Mouse (Mus musculus): ENCODE data around the gene Cdc42ep1.

The Cdc42ep1 gene

DNA sequence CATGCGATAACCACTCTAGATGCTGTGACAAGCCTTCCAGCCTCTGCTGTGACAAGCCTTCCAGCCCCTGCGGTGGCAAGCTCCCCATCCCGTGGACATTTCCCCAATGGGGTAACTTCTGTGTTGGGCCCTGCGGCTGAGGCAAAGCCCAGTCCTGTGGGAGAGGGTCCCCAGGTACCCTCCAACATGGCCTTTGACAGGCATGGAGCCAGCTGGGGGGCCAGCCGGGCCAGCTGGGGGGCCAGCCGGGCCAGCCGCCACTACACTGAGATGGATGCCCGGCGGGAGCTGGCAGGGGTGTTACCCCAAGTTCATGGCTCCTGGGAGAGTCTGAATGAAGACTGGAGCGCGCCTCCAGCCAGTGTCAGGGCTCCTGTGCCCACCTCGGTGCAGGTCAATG lies 7.1 kb downstream of the Cdc42ep1 start:
- DNase-seq (ENCODE audit: low spot score): no peak

DNA sequence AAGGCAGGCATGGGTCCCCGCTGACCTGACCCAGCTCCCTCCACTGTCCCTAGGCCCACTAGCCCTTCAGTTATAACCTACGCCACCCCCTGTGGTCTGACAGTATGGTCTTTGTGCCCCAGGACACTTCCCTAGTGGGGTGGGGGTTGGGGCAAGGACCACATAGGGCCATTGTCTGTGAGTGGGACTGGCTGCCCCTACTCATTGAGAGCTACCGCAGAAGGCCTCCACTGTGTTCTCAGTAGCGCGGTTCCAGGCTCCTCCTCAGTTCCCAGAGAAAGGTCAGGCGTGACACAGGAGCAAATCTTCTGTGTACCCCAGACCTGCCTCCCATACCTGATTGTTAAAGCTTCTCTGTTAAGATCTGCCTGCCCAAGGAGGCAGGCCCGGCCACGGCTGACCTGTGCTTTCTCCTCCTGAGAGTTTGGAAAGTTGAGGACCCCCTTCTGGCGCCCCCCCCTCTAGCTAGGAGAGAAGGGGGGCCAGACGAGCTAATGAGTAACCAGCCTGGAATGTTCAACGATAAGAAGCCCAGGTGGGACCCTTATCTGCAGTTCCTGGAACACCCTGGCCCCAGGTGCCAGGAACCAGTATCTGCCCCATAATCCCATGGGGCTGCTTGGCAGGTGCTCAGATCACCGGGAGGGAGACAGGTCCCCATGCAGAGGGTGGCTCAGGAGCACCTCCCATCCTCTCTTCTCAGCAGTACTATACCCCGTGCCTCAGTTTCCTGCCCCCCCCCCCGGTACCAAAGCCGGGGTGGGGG lies 7.8 kb downstream of the Cdc42ep1 start:
- DNase-seq (ENCODE audit: low spot score): peak; percentile 71

DNA sequence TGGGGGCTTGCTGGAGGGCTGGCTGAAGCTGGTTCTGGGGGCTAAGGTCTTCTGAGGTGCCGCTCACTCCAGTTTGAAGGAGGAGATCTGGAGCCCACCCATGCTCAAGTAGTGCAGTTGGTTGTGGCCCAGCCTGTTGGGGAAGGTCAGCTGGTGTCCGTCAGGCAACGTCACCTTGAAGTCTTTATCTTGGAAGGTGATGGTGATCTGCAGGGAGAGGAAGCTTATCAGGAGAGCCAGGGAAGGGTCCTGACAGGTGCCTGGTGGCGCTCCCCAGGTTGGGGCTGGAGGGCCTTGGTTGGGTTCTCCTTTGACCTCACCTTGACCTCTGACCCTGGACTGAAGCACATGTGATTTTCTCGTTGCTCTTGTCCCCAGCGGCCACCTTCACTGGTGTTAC lies 8.5 kb downstream of the Cdc42ep1 start:
- DNase-seq (ENCODE audit: low spot score): no peak

DNA sequence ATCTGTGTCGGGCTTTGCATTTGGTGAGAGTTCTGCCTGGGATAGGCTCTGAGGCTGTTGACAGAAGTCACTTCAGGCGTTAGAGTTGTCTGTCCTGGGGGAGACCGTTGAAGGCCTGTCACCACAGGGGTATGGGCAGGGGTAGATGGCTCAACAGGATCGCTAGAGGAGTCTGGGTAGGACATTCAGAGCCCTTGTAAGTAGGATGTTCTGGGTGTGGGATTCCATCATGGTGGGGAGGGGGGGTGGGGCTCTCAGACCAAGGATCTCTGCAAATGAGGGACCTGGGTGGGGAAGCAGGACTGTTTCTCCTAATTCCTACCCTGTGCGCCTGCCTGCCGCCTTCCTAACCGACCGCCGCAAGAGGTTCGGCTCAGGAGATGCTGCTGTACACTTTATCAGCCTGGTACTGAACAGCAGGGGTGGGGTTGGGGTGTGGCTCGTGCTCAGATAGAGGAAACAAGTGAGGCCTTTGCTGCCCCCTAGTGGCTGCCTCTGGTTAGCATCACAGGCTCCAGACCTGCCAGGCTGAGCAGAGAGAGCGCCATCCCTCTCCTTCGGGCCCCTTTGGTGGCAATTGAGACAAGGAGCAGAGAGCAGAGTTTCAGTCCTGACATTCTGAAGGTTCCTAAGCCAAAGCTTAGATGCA lies 9.2 kb downstream of the Cdc42ep1 start:
- DNase-seq (ENCODE audit: low spot score): peak; percentile 96

DNA sequence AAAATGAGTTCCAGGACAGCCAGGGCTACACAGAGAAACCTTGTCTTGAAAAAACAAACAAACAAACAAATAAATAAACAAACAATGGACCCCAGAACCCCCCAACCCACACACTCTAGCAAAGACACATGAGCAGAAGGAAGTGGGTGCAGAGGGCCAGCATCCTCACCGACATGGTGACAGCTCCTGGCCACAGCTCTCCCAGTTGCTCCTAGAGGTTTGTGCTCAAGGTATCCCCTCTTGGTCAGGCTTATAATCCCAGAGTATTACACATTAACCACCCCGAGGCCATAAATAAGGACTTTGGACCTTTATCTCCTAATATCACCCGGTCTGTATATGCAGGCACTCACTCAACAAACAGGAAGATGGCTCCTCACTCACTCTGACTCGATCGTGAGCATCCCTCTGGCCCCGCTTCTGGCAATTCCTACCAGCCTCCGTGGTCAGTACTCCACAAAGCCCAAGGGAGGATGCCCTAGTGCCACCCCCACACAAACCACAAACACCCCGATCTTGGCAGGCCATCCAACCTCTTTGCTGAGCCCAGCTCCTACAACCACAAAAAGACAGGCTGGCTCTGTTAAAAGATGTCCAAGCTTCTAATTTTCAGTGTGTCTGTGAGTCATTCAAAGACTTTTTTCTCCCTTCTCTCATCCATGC lies 13.0 kb downstream of the Cdc42ep1 start, which contains the start of gene Lgals2:
TSS of gene Lgals2 (minus strand) at position 227 of the 663 bp plus-strand sequence.
- DNase-seq (ENCODE audit: low spot score): no peak

DNA sequence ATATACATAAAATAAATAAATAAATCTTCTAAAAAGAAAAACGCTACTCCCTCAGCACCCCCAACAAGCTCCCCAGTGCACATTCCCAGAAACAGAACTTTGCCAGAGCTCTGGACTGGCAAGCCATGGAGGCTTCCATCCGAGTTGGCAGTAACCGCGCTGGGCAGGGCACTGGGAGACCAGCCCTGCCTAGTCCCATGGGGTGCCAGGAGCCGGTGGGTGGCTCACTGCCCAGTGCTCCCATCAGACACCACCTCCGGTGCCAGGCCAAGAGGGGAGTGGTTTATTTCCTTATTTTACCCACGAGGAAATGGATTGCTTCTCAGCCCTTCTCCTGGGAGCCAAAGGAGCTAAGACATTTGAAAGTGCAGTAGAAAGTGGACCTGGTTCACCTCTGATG lies 14.6 kb downstream of the Cdc42ep1 start:
- peak; percentile 71 for DNase-seq (ENCODE audit: low spot score)

DNA sequence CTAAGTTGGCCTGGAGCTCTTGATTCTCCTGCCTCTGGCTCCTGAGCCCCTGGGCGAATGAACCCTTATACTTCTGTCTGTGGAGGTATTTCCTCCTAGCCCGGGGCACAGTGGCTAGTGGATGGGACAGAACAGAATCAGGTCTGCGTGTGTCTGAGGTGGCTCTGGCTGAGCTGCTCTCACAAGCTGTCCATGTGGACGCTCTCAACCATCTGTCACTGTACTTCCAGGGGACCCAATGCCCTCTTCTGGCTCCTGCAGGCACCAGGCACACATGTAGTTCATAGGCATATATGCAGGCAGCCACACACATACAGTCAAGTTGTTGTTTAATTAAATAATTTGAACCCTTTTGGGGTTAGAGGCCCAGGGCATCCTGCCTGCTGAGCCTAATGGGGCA lies 16.9 kb downstream of the Cdc42ep1 start:
- DNase-seq (ENCODE audit: low spot score): no peak

DNA sequence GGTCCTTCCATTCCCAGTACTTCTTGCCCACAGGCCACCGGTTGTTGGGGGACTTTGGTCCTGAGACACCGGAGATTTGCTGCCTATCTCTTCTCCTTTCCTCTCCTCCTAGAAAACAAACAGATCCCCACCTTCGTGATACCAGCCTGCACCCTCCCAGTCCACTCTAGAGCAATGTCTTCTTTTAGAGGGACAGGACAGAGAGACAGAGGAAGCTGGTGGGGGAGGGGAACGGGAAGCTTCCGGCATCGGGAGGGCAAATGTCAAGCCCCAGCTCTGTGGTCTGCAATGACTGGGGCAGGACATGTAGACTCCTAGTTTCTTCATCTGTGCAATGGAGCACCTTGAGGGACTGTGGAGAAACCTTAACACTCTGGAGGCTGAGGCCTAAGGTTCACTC lies 17.3 kb downstream of the Cdc42ep1 start:
- no peak for DNase-seq (ENCODE audit: low spot score)

DNA sequence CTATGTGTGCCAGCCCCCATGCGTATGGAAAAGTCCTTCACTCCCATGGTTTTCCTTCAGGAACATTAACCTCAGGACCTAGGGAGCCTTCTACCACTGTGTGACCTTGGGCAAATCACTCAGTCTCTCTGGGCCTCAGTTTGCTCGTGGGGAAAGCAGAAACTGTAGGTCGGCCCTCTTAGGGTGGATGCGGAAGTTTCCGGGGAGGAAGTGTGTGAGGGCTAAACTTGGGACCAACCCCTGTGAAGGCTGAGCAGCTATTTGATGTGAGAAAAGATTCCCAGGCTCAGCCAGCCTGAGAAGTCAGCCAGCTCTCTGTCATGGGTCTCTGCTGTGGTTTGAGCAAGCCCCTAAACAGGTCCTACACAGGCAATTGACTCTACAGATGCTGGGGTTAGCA lies 19.9 kb downstream of the Cdc42ep1 start:
- DNase-seq (ENCODE audit: low spot score): no peak

DNA sequence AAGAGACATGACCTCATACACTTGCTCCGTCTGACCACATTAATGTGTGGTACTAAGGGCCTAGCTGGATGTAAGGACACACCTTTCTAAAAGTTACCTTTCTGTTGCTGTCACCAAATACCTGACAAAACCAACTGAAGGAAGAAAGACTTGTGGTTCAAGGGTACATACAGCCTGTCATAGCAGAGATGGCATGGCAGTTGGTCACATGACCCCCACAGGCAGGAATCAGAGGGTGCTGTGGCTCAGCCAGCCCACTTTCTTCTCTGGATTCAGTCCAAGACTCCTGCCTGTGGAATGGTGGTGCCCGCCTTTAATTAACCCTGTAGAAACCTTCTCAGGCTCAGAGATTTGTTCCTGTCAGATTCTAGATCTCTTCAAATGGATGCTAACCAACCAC lies 20.7 kb downstream of the Cdc42ep1 start:
- no peak for DNase-seq (ENCODE audit: low spot score)

DNA sequence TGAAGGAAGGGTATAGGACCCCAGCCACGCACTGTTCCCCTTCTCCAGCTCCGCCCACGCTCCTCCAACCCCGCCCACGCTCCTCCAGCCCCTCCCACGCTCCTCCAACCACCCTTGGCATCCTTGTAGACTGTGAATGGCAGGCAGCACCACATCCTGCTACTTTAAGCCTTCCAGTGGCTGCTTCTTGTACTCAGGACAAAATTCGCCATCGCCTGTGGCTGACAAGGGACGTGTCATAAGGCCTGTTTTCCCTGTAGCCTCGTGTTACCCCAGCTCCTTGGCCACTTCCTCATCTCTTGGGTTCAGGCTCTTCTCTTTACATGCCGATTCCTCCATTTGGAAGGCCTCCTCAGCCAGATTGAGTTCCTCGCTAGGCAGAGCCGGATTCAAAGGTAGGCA lies 21.4 kb downstream of the Cdc42ep1 start:
- no peak for DNase-seq (ENCODE audit: low spot score)

DNA sequence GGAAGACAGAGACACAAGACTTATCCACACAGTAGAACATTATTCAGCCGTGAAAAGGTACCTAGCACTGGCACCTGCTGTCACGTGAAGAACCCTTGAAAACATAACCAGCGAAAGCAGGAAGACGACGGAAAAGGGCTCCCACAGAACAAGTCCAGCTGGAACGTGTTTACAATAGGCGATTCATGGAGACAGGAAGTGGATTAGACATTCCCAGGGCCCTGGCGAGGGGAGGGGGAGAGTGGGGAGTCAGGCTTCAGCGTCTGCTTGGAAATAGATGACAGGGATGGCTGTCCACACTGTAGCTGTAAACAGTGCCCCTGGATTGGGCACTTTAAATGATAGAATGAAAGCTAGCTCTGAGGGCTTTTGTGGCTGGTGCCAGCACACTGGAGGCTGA lies 26.0 kb downstream of the Cdc42ep1 start:
- no peak for DNase-seq (ENCODE audit: low spot score)

DNA sequence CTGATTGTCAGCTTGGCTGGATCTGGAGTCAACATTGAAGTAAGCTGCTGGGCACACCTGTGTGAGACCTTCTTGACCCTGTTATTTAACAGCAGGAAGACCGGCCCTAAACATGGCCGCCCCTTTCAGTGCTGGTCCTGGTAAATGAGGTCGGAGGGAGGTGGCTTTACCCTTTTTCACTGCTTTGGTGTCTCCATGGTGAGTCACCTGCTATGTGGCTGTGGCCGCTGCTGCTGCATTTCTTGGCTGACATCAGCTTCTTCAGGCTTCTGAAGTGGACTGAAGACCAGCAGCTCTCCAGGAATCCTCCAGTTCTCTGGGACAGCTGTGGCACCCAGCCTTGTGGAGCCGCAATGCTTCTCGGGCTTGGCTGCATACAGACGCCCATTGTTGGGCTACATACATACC lies 26.4 kb downstream of the Cdc42ep1 start:
- DNase-seq (ENCODE audit: low spot score): no peak

DNA sequence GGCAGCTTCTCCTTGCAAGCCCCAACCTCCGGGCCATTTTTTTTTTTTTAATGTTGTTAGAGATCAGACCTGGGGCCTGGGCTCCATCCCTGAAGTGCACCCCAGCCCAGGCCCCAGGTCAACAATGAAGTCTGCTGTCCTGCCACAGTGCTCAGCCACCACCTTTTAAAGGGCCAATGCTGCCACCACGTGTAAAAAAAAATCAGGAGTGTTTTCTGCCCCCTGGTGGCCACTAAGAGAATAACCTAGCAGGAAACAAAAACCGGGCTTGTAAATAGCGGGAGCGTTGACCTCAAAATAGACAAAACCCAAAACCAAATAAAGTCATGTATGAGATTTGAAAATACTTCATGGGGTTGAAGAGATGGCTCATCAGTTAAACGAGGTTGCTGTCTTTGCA lies 27.4 kb downstream of the Cdc42ep1 start:
- no peak for DNase-seq (ENCODE audit: low spot score)

DNA sequence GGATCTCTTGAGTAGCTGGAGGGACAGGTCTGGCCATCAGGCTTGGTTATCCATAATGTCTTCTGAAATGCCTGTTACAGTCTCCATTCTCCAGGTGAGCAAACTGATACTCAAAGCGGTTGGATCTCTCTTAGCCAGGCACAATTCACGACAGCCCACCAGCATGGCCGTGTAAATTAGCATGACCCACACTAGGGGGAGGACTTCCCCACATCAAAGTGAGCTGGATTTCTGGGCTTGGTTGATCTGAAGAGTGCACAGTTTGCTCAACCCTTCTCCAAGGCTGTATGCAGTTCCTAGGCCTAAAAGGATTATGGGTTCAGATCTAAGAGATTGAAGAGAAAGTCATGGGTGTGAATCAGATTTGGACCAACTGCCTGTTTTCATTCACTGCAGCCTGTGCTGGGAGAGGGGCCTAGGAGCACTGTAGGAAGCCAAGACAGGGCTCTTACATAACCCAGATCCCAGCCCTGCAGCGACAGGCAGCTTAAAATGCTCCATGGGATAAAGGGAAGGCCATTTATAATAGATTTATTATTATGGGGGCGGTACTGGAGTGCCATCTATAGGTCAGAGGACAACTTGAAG lies 29.7 kb downstream of the Cdc42ep1 start:
- no peak for DNase-seq (ENCODE audit: low spot score)

DNA sequence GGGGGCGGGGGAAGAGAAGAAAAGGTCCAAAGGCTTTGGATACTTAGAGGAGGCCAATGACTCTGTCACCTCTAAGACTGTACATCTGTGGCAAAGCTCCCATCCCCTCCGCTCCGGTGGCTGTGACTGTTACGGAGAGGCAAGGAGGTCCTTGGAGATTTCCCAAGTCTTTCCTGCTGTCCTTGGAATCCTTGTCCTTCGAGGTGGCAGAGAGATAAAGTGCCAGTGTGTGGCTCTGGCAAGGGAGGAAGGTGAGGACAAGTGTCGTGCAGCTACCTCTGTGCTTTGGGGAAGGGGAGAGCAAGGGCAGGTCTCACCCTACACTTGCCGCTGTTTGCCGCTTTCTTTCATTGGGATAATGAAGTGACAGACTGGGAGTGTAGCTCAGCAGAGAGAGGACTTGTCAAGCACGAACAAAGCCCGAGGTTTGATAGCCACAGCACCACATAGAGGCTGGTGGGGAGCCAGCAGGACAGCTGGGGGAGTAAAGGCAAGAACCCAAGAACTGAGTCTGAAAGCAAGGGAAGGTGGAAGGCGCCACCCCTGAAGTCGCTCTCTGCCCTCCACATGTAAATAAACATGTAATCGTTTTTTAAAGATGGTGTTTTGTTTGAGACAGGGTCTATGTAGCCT lies 31.5 kb downstream of the Cdc42ep1 start:
- no peak for DNase-seq (ENCODE audit: low spot score)

DNA sequence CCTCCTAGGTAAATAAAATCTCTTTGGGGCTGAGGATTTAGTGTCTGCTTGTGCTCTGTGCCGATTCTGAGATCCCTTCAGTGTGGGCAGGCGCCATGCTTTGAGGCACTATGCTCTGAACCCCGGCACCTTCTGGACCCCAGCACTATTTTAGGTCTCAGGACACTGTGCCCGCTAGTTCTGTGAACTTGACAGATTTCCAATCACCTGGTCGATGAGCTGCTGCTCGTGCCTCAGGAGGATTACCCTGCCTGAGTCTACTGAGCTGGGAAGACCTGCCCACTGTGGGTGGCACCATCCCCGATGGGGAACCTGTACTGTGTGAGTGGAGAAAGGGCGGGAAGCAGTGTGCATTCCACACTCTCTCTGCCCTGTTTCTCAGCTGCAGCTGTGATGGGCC lies 32.6 kb downstream of the Cdc42ep1 start:
- no peak for DNase-seq (ENCODE audit: low spot score)

DNA sequence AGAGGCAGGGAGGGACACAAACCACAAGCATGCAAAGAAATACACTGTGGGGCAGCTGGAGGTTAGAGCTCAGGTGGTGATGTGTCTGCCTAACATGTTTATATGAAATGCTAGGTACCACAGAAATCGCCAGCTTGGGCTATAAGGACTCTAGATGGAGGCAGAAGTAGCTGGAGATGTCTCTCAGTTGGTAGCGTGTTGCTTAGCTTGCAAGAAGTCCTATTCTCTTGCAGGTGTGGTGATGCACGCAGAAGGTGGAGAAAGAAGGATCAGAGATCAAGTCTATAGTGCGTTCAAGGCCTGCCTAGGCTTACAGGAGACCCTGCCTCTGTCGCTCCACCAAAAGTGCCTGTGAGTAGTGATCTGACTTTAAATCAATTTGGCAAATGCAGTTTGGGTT lies 33.1 kb downstream of the Cdc42ep1 start:
- DNase-seq (ENCODE audit: low spot score): no peak

DNA sequence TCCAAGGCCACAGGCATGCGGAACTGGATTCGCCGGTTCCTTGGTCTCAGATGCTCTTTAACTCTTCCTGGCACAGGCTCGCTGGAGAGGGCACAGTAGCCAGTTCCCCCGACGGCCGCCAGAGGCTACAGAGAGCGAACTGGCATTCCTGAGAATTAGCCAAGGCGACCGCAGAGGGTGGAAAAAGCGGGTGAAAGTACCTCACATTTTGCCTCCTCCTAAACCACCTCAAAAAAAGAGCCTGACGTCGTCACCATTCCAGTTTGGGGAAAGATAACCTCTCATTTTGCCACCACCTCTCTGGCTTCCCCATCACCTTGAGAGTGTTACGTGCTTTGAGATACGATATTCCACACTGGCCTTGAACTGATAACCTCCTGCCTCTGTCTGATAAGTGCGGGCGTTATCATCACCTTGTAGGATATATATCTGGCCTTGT lies 33.9 kb downstream of the Cdc42ep1 start:
- DNase-seq (ENCODE audit: low spot score): peak; percentile 81

DNA sequence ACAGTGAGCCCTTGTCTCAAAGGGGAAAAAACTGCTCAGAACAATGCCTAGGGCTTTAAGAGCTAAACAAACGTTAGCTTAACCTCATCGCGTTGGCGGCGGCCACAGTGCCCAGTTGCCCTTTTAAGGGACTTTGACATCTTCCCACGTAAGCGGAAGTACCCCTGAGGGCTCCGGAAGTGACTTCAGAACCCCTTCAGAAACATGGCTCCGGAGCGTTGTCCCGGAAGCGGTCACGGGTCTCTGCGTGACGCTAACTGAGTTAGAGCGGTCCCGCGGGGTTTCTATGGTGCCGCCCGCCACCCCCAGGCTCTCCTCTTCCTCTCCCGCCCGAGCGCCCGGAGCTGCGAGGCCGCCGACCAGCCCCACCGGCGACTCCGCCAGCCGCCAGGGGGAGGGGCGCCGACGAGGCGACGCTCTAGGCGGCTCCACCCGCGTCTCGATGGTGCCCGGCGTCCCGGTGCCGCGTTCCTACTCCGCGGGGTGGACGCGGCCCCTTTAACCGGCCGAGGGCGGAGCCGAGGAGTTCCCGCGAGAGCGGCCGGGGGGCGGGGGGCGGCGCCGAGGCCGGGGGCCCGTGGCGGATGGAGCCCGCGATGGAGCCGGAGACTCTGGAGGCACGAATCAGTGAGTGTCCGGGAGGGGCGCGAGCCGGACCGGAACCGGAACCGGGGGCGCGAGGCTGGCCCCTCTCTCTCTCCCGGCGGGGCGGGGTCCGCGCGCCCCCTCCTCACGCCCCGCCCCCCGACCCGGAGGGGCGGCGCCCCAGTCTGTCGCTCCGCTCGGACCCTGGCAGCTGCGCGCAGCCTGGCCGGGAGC lies 34.8 kb downstream of the Cdc42ep1 start, which contains the start of gene Gga1:
TSS of gene Gga1 (plus strand) at position 200 of the 819 bp plus-strand sequence.
- DNase-seq (ENCODE audit: low spot score): peak; percentile 97

DNA sequence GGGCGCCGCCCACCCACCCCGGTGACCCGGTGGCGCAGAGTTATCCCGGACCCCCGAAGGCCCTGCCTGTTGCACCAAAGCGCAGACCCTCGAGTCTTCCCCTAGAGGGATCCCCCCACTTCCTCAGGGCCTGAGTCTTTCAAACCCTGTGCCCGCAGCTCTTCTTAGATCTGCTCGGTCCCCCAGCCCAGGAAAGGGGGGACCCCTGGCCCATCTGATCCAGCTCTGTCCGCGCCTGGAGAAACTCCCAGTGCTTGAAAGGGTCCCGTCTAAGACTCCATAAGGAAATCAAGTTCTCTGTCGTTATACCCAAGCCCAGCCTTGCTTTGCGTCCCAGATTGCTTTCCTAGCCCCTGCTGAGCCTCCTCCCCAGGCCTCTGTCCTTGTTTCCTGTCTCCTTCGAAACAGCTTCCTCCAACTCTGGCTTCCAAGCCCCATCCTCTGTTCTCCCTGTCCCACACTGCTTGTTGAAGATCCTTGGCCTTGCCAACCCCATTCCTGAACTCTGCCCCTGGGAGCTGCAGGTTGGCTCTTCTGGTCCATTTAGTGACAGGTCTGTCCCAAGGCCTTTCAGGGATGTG lies 35.5 kb downstream of the Cdc42ep1 start:
- DNase-seq (ENCODE audit: low spot score): no peak
